Mouse (Mus musculus) heart, postnatal 0 days (tissue): Measurements from ENCODE around the gene Enpp1.

Experiments
- CTCF ChIP-seq: IDR thresholded peaks from 2 replicates; pipeline ENCODE4 v1.5.1; 2016; ENCODE audit warnings: antibody characterized with exemption, control low read depth, low read depth
- EP300 ChIP-seq: IDR thresholded peaks from 2 replicates; pipeline ENCODE4 v1.6.1; 2016; ENCODE audit warnings: antibody characterized with exemption, low read depth

DNA sequence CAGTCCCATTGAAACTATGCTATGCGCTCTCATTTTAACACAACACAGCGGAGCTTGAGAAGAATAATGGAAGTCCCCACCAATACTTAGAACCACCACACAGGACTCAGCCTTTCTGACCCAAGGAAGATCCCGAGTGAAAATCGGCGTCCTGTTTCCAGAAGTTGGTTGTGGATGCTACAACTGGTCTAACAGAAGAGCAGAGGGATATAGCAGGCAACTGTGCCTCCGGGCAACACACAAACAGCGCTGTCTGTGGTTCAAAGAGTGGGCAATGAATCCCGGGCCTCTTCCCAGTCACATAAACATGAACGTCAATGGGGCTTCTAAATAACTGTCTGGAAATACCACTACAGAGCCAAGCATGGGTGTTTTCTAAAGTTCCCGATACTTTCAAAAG lies 888 bp downstream of the Enpp1 start:
- no peak for TF ChIP-seq CTCF
- no peak for TF ChIP-seq EP300
